Mouse (Mus musculus) liver, embryonic 11.5 days (tissue): Measurements from ENCODE around the gene Otud7a. TPM values are rescaled to one million over a fixed set of nuclear protein-coding genes. Genes with fewer than 3 reads are reported as not detected.

Experiments
- ATAC-seq: fragments of 200-750 bp; cut with Nextera tagmentation; replicated peaks from 2 replicates; pipeline ENCODE4 v1.8.0; 2017; ENCODE audit warnings: moderate number of reproducible peaks, mild to moderate bottlenecking, moderate TSS enrichment, moderate library complexity; ENCODE audit not compliant: low FRiP score
- DNase-seq: peaks from one replicate; pipeline ENCODE4 v3.0.0-alpha.2; 2017; ENCODE audit warnings: low spot score
- H3K27ac ChIP-seq: fragments of 300-500 bp; sonication (generic); 2 replicates; pipeline ENCODE4 v1.5.1; 2014; ENCODE audit warnings: mild to moderate bottlenecking, low read depth, low read length, control low read depth
- H3K27me3 ChIP-seq: fragments of 300-500 bp; sonication (generic); replicated peaks from 2 replicates; pipeline ENCODE4 v1.6.1; 2014; ENCODE audit warnings: low read length, mixed read lengths; ENCODE audit not compliant: control insufficient read depth, insufficient read depth
- H3K36me3 ChIP-seq: fragments of 300-500 bp; sonication (generic); 2 replicates; pipeline ENCODE4 v1.6.1; 2014; ENCODE audit warnings: mild to moderate bottlenecking, low read length, moderate library complexity, mixed read lengths; ENCODE audit not compliant: control insufficient read depth, insufficient read depth
- H3K4me1 ChIP-seq: fragments of 300-500 bp; sonication (generic); replicated peaks from 2 replicates; pipeline ENCODE4 v1.6.1; 2014; ENCODE audit warnings: low read length, mixed read lengths; ENCODE audit not compliant: control insufficient read depth, insufficient read depth
- H3K4me2 ChIP-seq: fragments of 300-500 bp; sonication (generic); 2 replicates; pipeline ENCODE4 v1.6.1; 2014; ENCODE audit warnings: mild to moderate bottlenecking, control low read depth, moderate library complexity
- H3K4me3 ChIP-seq: fragments of 300-500 bp; sonication (generic); 2 replicates; pipeline ENCODE4 v1.5.1; 2014; ENCODE audit warnings: low read depth, low read length, control low read depth
- H3K9ac ChIP-seq: fragments of 300-500 bp; sonication (generic); 2 replicates; pipeline ENCODE4 v1.6.1; 2014; ENCODE audit warnings: low read depth, low read length, control low read depth
- H3K9me3 ChIP-seq: fragments of 300-500 bp; sonication (generic); 2 replicates; pipeline ENCODE4 v1.6.1; 2016; ENCODE audit warnings: low read length, inconsistent platforms, mixed read lengths; ENCODE audit not compliant: control insufficient read depth
- WGBS: fragments of 180-500 bp; shearing (Covaris S2); extraction: QIAGEN DNeasy Blood & Tissue Kit; methylation state at CpG from one replicate; pipeline ENCODE4 v1.1.7; 2014; 5-methylcytosine and 5-hydroxymethylcytosine counted together
- polyA plus RNA-seq: library from polyadenylated mRNA; unstranded; fragments of >200 nt; fragmentation: Nextera tagmentation; extraction: Ambion mirVana; gene quantifications from 2 replicates; pipeline ENCODE4 v1.2.1, GENCODE M21; 2014

Gene Otud7a
- polyA plus RNA-seq, 1 experiment from 2014 or later, result 0.07 TPM

- Histone ChIP-seq H3K9me3 (no peaks in the 10 kb centered on the region), H3K9ac (no peak overlapping the region), H3K27ac (no peak overlapping the region), H3K36me3 (no peaks in the 10 kb centered on the region), H3K4me2 (no peak overlapping the region), H3K4me1 (no peaks in the 10 kb centered on the region), H3K4me3 (no peak overlapping the region), H3K27me3 (no peaks in the 10 kb centered on the region)
- 38% methylated on average over 8 of the region's 8 CpGs for WGBS
- DNase-seq (no peak), ATAC-seq (no peak)
These were observed 351.6 kb downstream of the Otud7a start for GRCm38 (mm10) chr7:63796001-63796632.

- no peak overlapping the region for H3K4me2 ChIP-seq
- no peaks in the 10 kb centered on the region for H3K4me1 ChIP-seq
- DNase-seq, result no peak
- H3K36me3 ChIP-seq, result no peaks in the 10 kb centered on the region
- H3K9ac ChIP-seq, result no peak overlapping the region
- no peaks in the 10 kb centered on the region for H3K9me3 ChIP-seq
- no peaks in the 10 kb centered on the region for H3K27me3 ChIP-seq
- WGBS, result 74% methylated on average over 3 of the region's 3 CpGs
- H3K4me3 ChIP-seq, result no peak overlapping the region
- no peak overlapping the region for H3K27ac ChIP-seq
- ATAC-seq, result no peak
These were observed 353.9 kb downstream of the Otud7a start for GRCm38 (mm10) chr7:63798446-63798845.

DNA sequence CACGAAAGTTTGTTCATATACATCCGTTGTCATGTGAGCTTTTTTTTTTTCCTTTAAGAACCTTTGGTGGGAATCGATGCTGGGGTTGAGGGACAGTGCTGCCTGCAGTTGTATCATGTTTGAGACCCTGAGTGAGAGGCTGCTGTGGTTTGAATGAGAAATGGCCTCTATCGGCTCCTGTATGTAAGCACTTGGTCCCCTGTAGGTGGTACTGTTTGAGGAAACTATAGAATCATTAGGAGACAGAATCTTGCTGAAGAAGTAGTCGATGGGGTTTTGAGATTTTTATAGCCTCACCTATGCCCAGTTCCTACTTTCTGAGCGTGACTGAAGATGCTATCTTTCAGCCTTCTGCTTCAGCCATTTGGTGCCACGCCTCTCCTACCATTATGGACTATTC is 354.8 kb downstream of the Otud7a start:
- DNase-seq, result no peak
- H3K36me3 ChIP-seq, result no peaks in the 10 kb centered on the region
- H3K27ac ChIP-seq, result no peak overlapping the region
- 80% methylated on average over 7 of the region's 7 CpGs for WGBS
- ATAC-seq, result no peak
- H3K4me1 ChIP-seq, result no peaks in the 10 kb centered on the region
- no peaks in the 10 kb centered on the region for H3K9me3 ChIP-seq
- H3K4me3 ChIP-seq, result no peak overlapping the region
- no peak overlapping the region for H3K4me2 ChIP-seq
- no peak overlapping the region for H3K9ac ChIP-seq
- H3K27me3 ChIP-seq, result no peaks in the 10 kb centered on the region

DNA sequence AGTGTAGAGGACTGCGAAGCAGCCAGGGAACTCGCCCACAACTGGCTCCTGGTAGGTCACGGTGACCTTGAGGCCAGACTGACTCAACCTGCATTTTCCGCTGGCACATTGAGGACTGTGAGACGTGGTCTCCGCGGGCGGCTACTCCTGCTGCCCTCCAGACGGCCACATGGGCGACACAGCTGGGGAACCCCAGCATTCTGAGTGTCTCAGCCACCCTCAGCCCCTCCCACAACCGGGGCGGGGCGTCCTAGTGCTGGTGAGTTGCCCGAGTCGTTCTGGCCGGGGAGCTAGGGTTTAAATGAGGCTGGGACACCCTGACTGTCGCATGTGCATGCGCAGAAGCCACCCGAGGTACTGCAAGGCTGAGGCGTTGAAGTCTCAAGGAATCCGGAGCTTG is 358.2 kb downstream of the Otud7a start:
- no peak overlapping the region for H3K9ac ChIP-seq
- H3K36me3 ChIP-seq, result no peaks in the 10 kb centered on the region
- DNase-seq (no peak), ATAC-seq (no peak)
- 84% methylated on average over 21 of the region's 21 CpGs for WGBS
- no peak overlapping the region for H3K4me3 ChIP-seq
- H3K4me2 ChIP-seq, result no peak overlapping the region
- H3K9me3 ChIP-seq, result no peaks in the 10 kb centered on the region
- no peak overlapping the region for H3K27ac ChIP-seq
- H3K4me1 ChIP-seq, result no peaks in the 10 kb centered on the region
- H3K27me3 ChIP-seq, result no peaks in the 10 kb centered on the region

Other genes starting within 250 kb of the Otud7a start
- 0.47 and 1.2 TPM in 2 replicates for gene Chrna7, start 232.2 kb upstream of the Otud7a start, polyA plus RNA-seq